Mouse (Mus musculus) thymus, adult 2 months (tissue): Measurements from ENCODE around the gene Lpin1. TPM values are rescaled to one million over a fixed set of nuclear protein-coding genes. Genes with fewer than 3 reads are reported as not detected.

Experiments
- DNase-seq: peaks from one replicate; pipeline ENCODE4 v3.0.0; 2021
- H3K27ac ChIP-seq: fragments of 200-500 bp; 2 replicates; pipeline ENCODE4 v1.5.1; 2012; ENCODE audit warnings: low read length, control low read depth; ENCODE audit not compliant: control insufficient read depth, insufficient read depth
- H3K27me3 ChIP-seq: fragments of 200-500 bp; 2 replicates; pipeline ENCODE4 v1.6.1; 2012; ENCODE audit warnings: mild to moderate bottlenecking, low read length, moderate library complexity, mixed read lengths; ENCODE audit not compliant: control insufficient read depth, insufficient read depth
- H3K36me3 ChIP-seq: fragments of 200-500 bp; 2 replicates; pipeline ENCODE4 v1.6.1; 2012; ENCODE audit warnings: mild to moderate bottlenecking, low read length, moderate library complexity; ENCODE audit not compliant: control insufficient read depth, insufficient read depth
- H3K4me1 ChIP-seq: fragments of 200-500 bp; replicated peaks from 2 replicates; pipeline ENCODE4 v1.6.1; 2012; ENCODE audit warnings: low read length; ENCODE audit not compliant: control insufficient read depth, insufficient read depth
- H3K4me3 ChIP-seq: fragments of 200-500 bp; 2 replicates; pipeline ENCODE4 v1.5.1; 2012; ENCODE audit warnings: mild to moderate bottlenecking, low read length, control low read depth, moderate library complexity; ENCODE audit not compliant: control insufficient read depth, insufficient read depth
- CTCF ChIP-seq: fragments of 200-500 bp; IDR thresholded peaks from 2 replicates; pipeline ENCODE4 v1.5.1; 2012; ENCODE audit warnings: mild to moderate bottlenecking, control low read depth, low read length, moderate library complexity, borderline replicate concordance; ENCODE audit not compliant: control insufficient read depth, poor library complexity, insufficient read depth; ENCODE audit errors: extremely low read depth
- POLR2A ChIP-seq: fragments of 200-500 bp; IDR thresholded peaks from 2 replicates; pipeline ENCODE4 v1.6.1; 2012; ENCODE audit warnings: mild to moderate bottlenecking, low read length, control low read depth, moderate library complexity; ENCODE audit not compliant: control insufficient read depth, poor library complexity, insufficient read depth; ENCODE audit errors: extremely low read depth
- WGBS: fragments of 180-500 bp; shearing (Covaris S2); methylation state at CpG from one replicate; pipeline ENCODE4 v1.1.7; 2018; 5-methylcytosine and 5-hydroxymethylcytosine counted together
- polyA plus RNA-seq: library from polyadenylated mRNA; depleted of rRNA; stranded (reverse); fragments of >200 nt; gene quantifications from 2 replicates; pipeline ENCODE4 v1.2.3, GENCODE M21; 2012

Lpin1 gene
- polyA plus RNA-seq, 1 experiment: 24.3 TPM

- Histone ChIP-seq H3K36me3 (no peaks in the 10 kb centered on the region), H3K27me3 (no peaks in the 10 kb centered on the region), H3K4me1 (peaks cover 5% of the 10 kb centered on the region), H3K4me3 (no peak overlapping the region), H3K27ac (no peak overlapping the region)
- TF ChIP-seq CTCF (no peak), POLR2A (no peak)
- WGBS: 83% methylated on average over 2 of the region's 2 CpGs
- DNase-seq: no peak
Observed at GRCm38 (mm10) chr12:16526134-16526533, 84.6 kb downstream of the Lpin1 start.

- no peak overlapping the region for H3K27ac ChIP-seq
- no peaks in the 10 kb centered on the region for H3K4me1 ChIP-seq
- H3K4me3 ChIP-seq: no peak overlapping the region
- no peak for DNase-seq
- H3K27me3 ChIP-seq: no peaks in the 10 kb centered on the region
- TF ChIP-seq POLR2A (no peak), CTCF (no peak)
- no peaks in the 10 kb centered on the region for H3K36me3 ChIP-seq
- WGBS: 93% methylated on average over 9 of the region's 9 CpGs
Observed at GRCm38 (mm10) chr12:16515183-16515582, 95.6 kb downstream of the Lpin1 start.

DNA sequence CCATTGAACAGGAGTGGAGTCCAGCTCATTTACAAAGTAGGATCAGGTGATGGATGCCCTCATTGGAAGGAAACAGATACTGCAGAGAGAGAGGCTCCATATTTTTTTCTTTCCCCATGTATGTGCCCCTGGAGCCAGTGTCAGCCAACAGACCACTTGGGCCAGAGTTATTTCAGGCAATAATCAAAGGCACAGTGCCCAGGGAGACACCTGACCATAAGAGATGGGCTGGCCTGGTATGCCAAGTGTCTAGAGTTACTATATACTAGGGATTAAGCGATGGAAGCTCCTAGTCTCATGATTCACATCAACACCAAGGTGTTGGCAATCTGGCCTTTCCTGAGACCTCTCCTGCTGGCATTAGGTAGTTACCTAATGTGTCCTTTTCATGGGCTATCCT, 97.8 kb downstream of the Lpin1 start:
- 90% methylated on average over 1 of the region's 1 CpGs for WGBS
- Histone ChIP-seq H3K27ac (no peak overlapping the region), H3K4me1 (peaks cover 5% of the 10 kb centered on the region; the same call in 1 of the 2 replicates), H3K27me3 (no peaks in the 10 kb centered on the region), H3K4me3 (no peak overlapping the region), H3K36me3 (no peaks in the 10 kb centered on the region)
- no peak for TF ChIP-seq POLR2A
- TF ChIP-seq CTCF: no peak
- DNase-seq: no peak

DNA sequence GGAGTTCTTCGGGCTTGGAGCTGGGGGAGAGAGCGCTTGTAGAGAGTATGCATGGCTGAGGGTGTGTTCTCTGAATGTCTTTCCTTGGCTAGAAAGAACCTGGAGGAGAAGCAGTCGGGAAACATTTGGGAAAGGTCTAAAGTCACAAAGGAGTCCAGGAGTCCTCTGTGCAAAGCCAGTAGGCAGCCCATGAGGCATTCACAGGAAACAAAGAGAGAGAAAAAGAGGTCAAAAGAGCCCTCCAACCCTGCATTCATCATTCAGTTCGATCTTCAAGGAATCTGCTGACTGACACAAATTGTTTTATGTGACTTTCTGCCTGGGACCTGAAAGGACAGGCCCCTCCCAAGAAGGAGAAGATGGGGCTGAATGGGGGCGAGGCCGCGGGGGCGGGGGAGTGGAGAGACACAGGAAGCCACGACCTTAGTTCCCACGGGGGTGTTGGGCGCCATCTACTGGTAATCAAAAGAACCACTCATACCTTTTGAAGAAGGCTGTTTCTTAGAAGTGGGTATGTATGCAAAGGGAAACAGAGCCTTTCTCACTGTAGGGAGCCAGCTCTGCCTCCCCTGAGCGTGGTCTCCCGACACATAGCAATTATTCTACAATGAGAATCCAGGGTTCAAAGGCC, 101.5 kb downstream of the Lpin1 start:
- H3K4me3 ChIP-seq: no peak overlapping the region

GRCm38 (mm10) chr12:16506796-16507790, 103.7 kb downstream of the Lpin1 start:
- 49% methylated on average over 17 of the region's 17 CpGs for WGBS
- Histone ChIP-seq H3K27ac (no peak overlapping the region), H3K4me3 (no peak overlapping the region), H3K36me3 (no peaks in the 10 kb centered on the region), H3K27me3 (no peaks in the 10 kb centered on the region), H3K4me1 (peaks cover 5% of the 10 kb centered on the region; the same call in 1 of the 2 replicates)
- TF ChIP-seq CTCF (no peak), POLR2A (no peak)
- no peak for DNase-seq

More for the DNA sequence above, 101.5 kb downstream of the Lpin1 start:
- Histone ChIP-seq H3K36me3 (no peaks in the 10 kb centered on the region), H3K4me1 (peaks cover 5% of the 10 kb centered on the region; the same call in 1 of the 2 replicates), H3K27ac (no peak overlapping the region), H3K27me3 (no peaks in the 10 kb centered on the region)
- DNase-seq: peak; percentile 83
- peak; percentile 66; the same call in 1 of the 2 replicates for TF ChIP-seq CTCF
- no peak for TF ChIP-seq POLR2A
- WGBS: 19% methylated on average over 13 of the region's 13 CpGs

- Histone ChIP-seq H3K27ac (no peak overlapping the region), H3K27me3 (no peaks in the 10 kb centered on the region), H3K4me1 (peaks cover 4% of the 10 kb centered on the region; the same call in 1 of the 2 replicates), H3K36me3 (no peaks in the 10 kb centered on the region), H3K4me3 (no peak overlapping the region)
- TF ChIP-seq POLR2A: no peak
- TF ChIP-seq CTCF: no peak
- 94% methylated on average over 3 of the region's 3 CpGs for WGBS
- no peak for DNase-seq
Observed at GRCm38 (mm10) chr12:16504244-16504643, 106.5 kb downstream of the Lpin1 start.
